Mouse (Mus musculus) cortical plate, adult 2 months (tissue): ENCODE measurements around the gene Mrm2.

ENCODE experiments used
- CTCF ChIP-seq: fragments of 200-500 bp; IDR thresholded peaks from 2 replicates; pipeline ENCODE4 v1.5.1; 2011; ENCODE audit warnings: mild to moderate bottlenecking, control low read depth, low read length; ENCODE audit not compliant: insufficient read depth; ENCODE audit errors: extremely low read depth
- POLR2A ChIP-seq: fragments of 200-500 bp; IDR thresholded peaks from 2 replicates; pipeline ENCODE4 v1.6.1; 2011; ENCODE audit warnings: mild to moderate bottlenecking, low read length, control low read depth; ENCODE audit not compliant: insufficient read depth; ENCODE audit errors: extremely low read depth

DNA sequence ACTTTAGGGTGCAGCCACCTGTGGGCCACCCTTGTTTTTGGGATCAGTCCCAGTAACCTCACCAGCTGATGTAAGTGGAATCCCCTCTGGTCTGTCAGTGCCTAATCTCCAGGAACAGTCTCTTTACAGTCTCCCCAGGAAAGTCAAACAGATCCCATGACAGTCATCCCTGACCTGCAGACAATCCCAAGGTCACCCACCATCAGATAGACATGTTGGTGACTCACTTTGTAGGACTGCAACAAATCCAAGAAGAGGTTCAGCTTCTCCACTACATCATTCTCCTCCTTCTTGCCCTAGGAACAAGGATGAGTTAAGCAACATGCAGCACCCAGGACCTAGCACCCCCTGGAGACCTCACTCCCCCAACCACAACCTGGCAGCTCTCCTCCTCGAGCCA is 14.4 kb upstream of the Mrm2 start:
- TF ChIP-seq CTCF (no peak), POLR2A (no peak)
